Mouse (Mus musculus): ENCODE data around the gene Gm13275.
A peak's percentile ranks its signal among the peaks of the same experiment; 100 is the strongest.

DNA sequence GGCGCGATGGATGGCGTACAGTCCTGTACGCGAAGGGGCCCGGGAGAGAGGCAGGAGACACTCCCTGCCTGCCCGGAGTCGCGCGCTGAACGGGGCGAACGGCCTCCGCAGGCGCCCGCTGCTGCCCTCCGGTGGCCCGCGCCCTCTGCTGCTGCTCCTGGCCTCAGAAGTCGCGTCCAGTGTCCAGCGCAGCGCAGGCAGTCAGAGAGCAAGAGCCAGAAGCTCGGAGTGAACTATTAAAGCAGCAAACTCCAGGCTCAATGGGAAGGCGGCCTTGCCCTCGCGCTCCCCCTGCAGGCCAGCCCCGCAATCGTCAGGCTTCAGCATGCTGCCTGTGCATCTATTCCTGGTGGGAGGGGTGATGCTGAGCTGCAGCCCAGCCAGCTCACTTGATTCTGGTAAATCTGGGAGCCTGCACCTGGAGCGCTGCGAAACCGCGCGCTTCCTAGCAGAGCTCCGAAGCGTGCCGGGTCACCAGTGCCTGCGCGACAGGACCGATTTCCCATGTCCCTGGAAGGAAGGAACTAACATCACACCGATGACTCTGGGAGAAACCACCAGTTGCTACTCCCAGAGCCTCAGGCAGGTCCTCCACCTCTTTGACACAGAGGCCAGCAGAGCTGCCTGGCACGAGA is 30.8 kb upstream of the Gm13275 start:
- TF ChIP-seq CTCF (IDR thresholded peaks at IDR 0.05; ENCODE audit: control insufficient read depth, insufficient read depth, low read length) = peak; percentile 8; the same call in 1 of the 2 replicates
- TF ChIP-seq POLR2A (IDR thresholded peaks at IDR 0.05; ENCODE audit: borderline replicate concordance, control insufficient read depth, low read depth, low read length) = peak; percentile 50; the same call in 1 of the 2 replicates
